Mouse (Mus musculus) embryonic facial prominence, embryonic 10.5 days (tissue): ENCODE results near the gene Gm42669. TPM values are rescaled to one million over a fixed set of nuclear protein-coding genes. Genes with fewer than 3 reads are reported as not detected.
A peak's percentile ranks its signal among the peaks of the same experiment; 100 is the strongest.

Source experiments
- DNase-seq: peaks from one replicate; pipeline ENCODE4 v3.0.0-alpha.2; 2017; ENCODE audit warnings: low spot score
- H3K27ac ChIP-seq: fragments of 300-500 bp; sonication (generic); replicated peaks from 2 replicates; pipeline ENCODE4 v1.5.1; 2016; ENCODE audit warnings: mild to moderate bottlenecking
- H3K27me3 ChIP-seq: fragments of 300-500 bp; sonication (generic); replicated peaks from 2 replicates; pipeline ENCODE4 v1.6.1; 2016; ENCODE audit warnings: low read depth, mild to moderate bottlenecking; ENCODE audit not compliant: poor library complexity, severe bottlenecking
- H3K36me3 ChIP-seq: fragments of 300-500 bp; sonication (generic); replicated peaks from 2 replicates; pipeline ENCODE4 v1.6.1; 2016; ENCODE audit warnings: mild to moderate bottlenecking, moderate library complexity
- H3K4me1 ChIP-seq: fragments of 300-500 bp; sonication (generic); 2 replicates; pipeline ENCODE4 v1.6.1; 2016
- H3K4me3 ChIP-seq: fragments of 300-500 bp; sonication (generic); 2 replicates; pipeline ENCODE4 v1.5.1; 2016; ENCODE audit warnings: mild to moderate bottlenecking, moderate library complexity
- H3K9me3 ChIP-seq: fragments of 300-500 bp; sonication (generic); 2 replicates; pipeline ENCODE4 v1.6.1; 2016; ENCODE audit warnings: mild to moderate bottlenecking
- WGBS: fragments of 180-500 bp; shearing (Covaris S2); methylation state at CpG from one replicate; pipeline ENCODE4 v1.1.7; 2016; 5-methylcytosine and 5-hydroxymethylcytosine counted together
- polyA plus RNA-seq: library from polyadenylated mRNA; unstranded; fragments of >200 nt; fragmentation: Nextera tagmentation; extraction: Ambion mirVana; gene quantifications from 2 replicates; pipeline ENCODE4 v1.2.1, GENCODE M21; 2016

Gene Gm42669
- polyA plus RNA-seq, 1 experiment from 2014 or later: 0.42 TPM

GRCm38 (mm10) chr5:107498806-107499310 is 8.6 kb upstream of the Gm42669 start:
- H3K27ac ChIP-seq: no peak overlapping the region
- no peaks in the 10 kb centered on the region for H3K9me3 ChIP-seq
- peaks cover 16% of the 10 kb centered on the region for H3K4me1 ChIP-seq
- no peak for DNase-seq
- peaks cover 5% of the 10 kb centered on the region for H3K36me3 ChIP-seq
- no peak overlapping the region for H3K4me3 ChIP-seq
- WGBS: 57% methylated on average over 5 of the region's 5 CpGs
- no peaks in the 10 kb centered on the region for H3K27me3 ChIP-seq

GRCm38 (mm10) chr5:107499891-107500535 is 7.4 kb upstream of the Gm42669 start:
- no peak overlapping the region for H3K27ac ChIP-seq
- no peak for DNase-seq
- H3K36me3 ChIP-seq: no peaks in the 10 kb centered on the region; the same call in 1 of the 2 replicates
- H3K4me3 ChIP-seq: no peak overlapping the region
- H3K27me3 ChIP-seq: no peaks in the 10 kb centered on the region
- peaks cover 16% of the 10 kb centered on the region for H3K4me1 ChIP-seq
- no peaks in the 10 kb centered on the region for H3K9me3 ChIP-seq
- 88% methylated on average over 5 of the region's 5 CpGs for WGBS

- peaks cover 16% of the 10 kb centered on the region for H3K4me1 ChIP-seq
- H3K9me3 ChIP-seq: no peaks in the 10 kb centered on the region
- H3K36me3 ChIP-seq: no peaks in the 10 kb centered on the region; the same call in 1 of the 2 replicates
- no peak overlapping the region for H3K27ac ChIP-seq
- H3K27me3 ChIP-seq: no peaks in the 10 kb centered on the region
- DNase-seq: no peak
- 81% methylated on average over 1 of the region's 1 CpGs for WGBS
- H3K4me3 ChIP-seq: no peak overlapping the region
Observed at GRCm38 (mm10) chr5:107500741-107501140, 6.7 kb upstream of the Gm42669 start.

- WGBS: 87% methylated on average over 10 of the region's 10 CpGs
- no peak overlapping the region for H3K27ac ChIP-seq
- H3K4me1 ChIP-seq: no peaks in the 10 kb centered on the region
- H3K9me3 ChIP-seq: no peaks in the 10 kb centered on the region
- no peak overlapping the region for H3K4me3 ChIP-seq
- no peaks in the 10 kb centered on the region for H3K27me3 ChIP-seq
- no peak for DNase-seq
- peaks cover 9% of the 10 kb centered on the region; the same call in 1 of the 2 replicates for H3K36me3 ChIP-seq
Observed at GRCm38 (mm10) chr5:107510503-107510902, 3.1 kb downstream of the Gm42669 start.

- Histone ChIP-seq H3K4me1 (no peaks in the 10 kb centered on the region), H3K4me3 (no peak overlapping the region), H3K27me3 (no peaks in the 10 kb centered on the region), H3K9me3 (no peaks in the 10 kb centered on the region), H3K27ac (no peak overlapping the region), H3K36me3 (peaks cover 9% of the 10 kb centered on the region; the same call in 1 of the 2 replicates)
- WGBS: 68% methylated on average over 2 of the region's 2 CpGs
- DNase-seq: no peak
Observed at GRCm38 (mm10) chr5:107511326-107511725, 3.9 kb downstream of the Gm42669 start.

- no peaks in the 10 kb centered on the region for H3K9me3 ChIP-seq
- H3K27ac ChIP-seq: no peak overlapping the region
- WGBS: 48% methylated on average over 7 of the region's 7 CpGs
- peak; percentile 62 for DNase-seq
- H3K4me1 ChIP-seq: no peaks in the 10 kb centered on the region
- H3K36me3 ChIP-seq: no peaks in the 10 kb centered on the region
- H3K27me3 ChIP-seq: no peaks in the 10 kb centered on the region
- no peak overlapping the region for H3K4me3 ChIP-seq
Observed at GRCm38 (mm10) chr5:107513583-107513982, 6.2 kb downstream of the Gm42669 start.

GRCm38 (mm10) chr5:107515453-107515852 is 8.0 kb downstream of the Gm42669 start:
- Histone ChIP-seq H3K4me1 (no peaks in the 10 kb centered on the region), H3K27me3 (no peaks in the 10 kb centered on the region), H3K36me3 (no peaks in the 10 kb centered on the region), H3K9me3 (no peaks in the 10 kb centered on the region), H3K27ac (no peak overlapping the region), H3K4me3 (no peak overlapping the region)
- DNase-seq: no peak
- WGBS: 92% methylated on average over 3 of the region's 3 CpGs

- no peaks in the 10 kb centered on the region for H3K9me3 ChIP-seq
- H3K4me3 ChIP-seq: no peak overlapping the region
- H3K4me1 ChIP-seq: no peaks in the 10 kb centered on the region
- H3K36me3 ChIP-seq: no peaks in the 10 kb centered on the region
- DNase-seq: no peak
- no peaks in the 10 kb centered on the region for H3K27me3 ChIP-seq
- no peak overlapping the region for H3K27ac ChIP-seq
- 94% methylated on average over 1 of the region's 1 CpGs for WGBS
Observed at GRCm38 (mm10) chr5:107516087-107516486, 8.7 kb downstream of the Gm42669 start.

GRCm38 (mm10) chr5:107518602-107519001 is 11.2 kb downstream of the Gm42669 start:
- no peaks in the 10 kb centered on the region for H3K27me3 ChIP-seq
- no peaks in the 10 kb centered on the region for H3K4me1 ChIP-seq
- WGBS: 91% methylated on average over 4 of the region's 4 CpGs
- DNase-seq: no peak
- no peak overlapping the region for H3K27ac ChIP-seq
- no peaks in the 10 kb centered on the region for H3K9me3 ChIP-seq
- H3K4me3 ChIP-seq: no peak overlapping the region
- H3K36me3 ChIP-seq: no peaks in the 10 kb centered on the region

- no peaks in the 10 kb centered on the region for H3K27me3 ChIP-seq
- WGBS: 91% methylated on average over 6 of the region's 6 CpGs
Observed at GRCm38 (mm10) chr5:107521386-107521785, 14.0 kb downstream of the Gm42669 start.

GRCm38 (mm10) chr5:107521897-107522296 is 14.5 kb downstream of the Gm42669 start:
- Histone ChIP-seq H3K36me3 (no peaks in the 10 kb centered on the region), H3K4me3 (no peak overlapping the region), H3K4me1 (no peaks in the 10 kb centered on the region), H3K27ac (no peak overlapping the region), H3K9me3 (no peaks in the 10 kb centered on the region), H3K27me3 (no peaks in the 10 kb centered on the region)
- no peak for DNase-seq
- 86% methylated on average over 7 of the region's 7 CpGs for WGBS

More at GRCm38 (mm10) chr5:107521386-107521785, 14.0 kb downstream of the Gm42669 start:
- H3K4me1 ChIP-seq: no peaks in the 10 kb centered on the region
- DNase-seq: no peak
- no peaks in the 10 kb centered on the region for H3K9me3 ChIP-seq
- H3K27ac ChIP-seq: no peak overlapping the region
- H3K36me3 ChIP-seq: no peaks in the 10 kb centered on the region
- no peak overlapping the region for H3K4me3 ChIP-seq

- H3K36me3 ChIP-seq: no peaks in the 10 kb centered on the region
- WGBS: 88% methylated on average over 10 of the region's 10 CpGs
- H3K27ac ChIP-seq: no peak overlapping the region
- DNase-seq: no peak
- no peak overlapping the region for H3K4me3 ChIP-seq
- H3K9me3 ChIP-seq: no peaks in the 10 kb centered on the region
- H3K27me3 ChIP-seq: no peaks in the 10 kb centered on the region
- no peaks in the 10 kb centered on the region for H3K4me1 ChIP-seq
Observed at GRCm38 (mm10) chr5:107524281-107524680, 16.9 kb downstream of the Gm42669 start.

- WGBS: 90% methylated on average over 3 of the region's 3 CpGs
Observed at GRCm38 (mm10) chr5:107528856-107529255, 21.4 kb downstream of the Gm42669 start.

More at GRCm38 (mm10) chr5:107528856-107529255, 21.4 kb downstream of the Gm42669 start:
- Histone ChIP-seq H3K4me3 (no peak overlapping the region), H3K27ac (no peak overlapping the region), H3K4me1 (no peaks in the 10 kb centered on the region), H3K27me3 (no peaks in the 10 kb centered on the region), H3K9me3 (no peaks in the 10 kb centered on the region), H3K36me3 (no peaks in the 10 kb centered on the region)
- DNase-seq: no peak
